Mouse (Mus musculus) testis, adult 2 months (tissue): ENCODE data around the gene Hhatl.

Experiments used
- CTCF ChIP-seq: fragments of 200-500 bp; IDR thresholded peaks from 2 replicates; pipeline ENCODE4 v1.5.1; 2012; ENCODE audit warnings: low read depth, mild to moderate bottlenecking, inconsistent platforms, low read length, moderate library complexity; ENCODE audit not compliant: control insufficient read depth, insufficient read depth, insufficient replicate concordance
- POLR2A ChIP-seq: fragments of 200-500 bp; IDR thresholded peaks from 2 replicates; pipeline ENCODE4 v1.6.1; 2012; ENCODE audit warnings: low read depth, mild to moderate bottlenecking, inconsistent platforms, low read length, moderate library complexity; ENCODE audit not compliant: control insufficient read depth

DNA sequence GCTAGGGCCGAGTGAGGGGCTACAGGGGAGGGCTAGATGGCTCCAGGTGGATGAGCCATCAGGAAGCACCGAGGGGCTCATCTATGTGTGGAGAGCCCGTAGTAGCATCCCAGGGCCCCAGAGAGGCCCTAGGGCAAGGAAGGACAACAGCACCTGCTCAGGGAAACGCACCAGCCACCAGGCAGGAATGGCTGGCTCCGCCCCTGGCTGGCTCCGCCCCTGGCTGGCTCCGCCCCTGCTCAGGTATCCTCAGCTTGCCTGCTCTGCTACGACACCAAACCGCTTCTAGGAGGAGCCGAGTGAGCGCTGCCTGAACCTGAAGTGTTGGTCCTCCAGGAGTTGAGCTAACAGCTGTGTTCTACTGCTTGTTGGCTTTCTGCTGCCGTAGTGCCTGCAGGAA is 5.4 kb upstream of the Hhatl start:
- no peak for TF ChIP-seq CTCF
- no peak for TF ChIP-seq POLR2A
